Mouse (Mus musculus) liver, embryonic 12.5 days (tissue): ENCODE measurements at regions not wholly inside any gene's neighbourhood (a gene's known extent, or its start where the extent isn't known, plus 50 kb on each side); places are given as distances from the start of the nearest gene placed in this dataset.

Experiments used
- ATAC-seq: fragments of 200-750 bp; cut with Nextera tagmentation; 2 replicates; pipeline ENCODE4 v1.8.0; 2017; ENCODE audit warnings: moderate number of reproducible peaks, mild to moderate bottlenecking, moderate library complexity
- H3K27ac ChIP-seq: fragments of 300-500 bp; sonication (generic); 2 replicates; pipeline ENCODE4 v1.5.1; 2016; ENCODE audit warnings: mild to moderate bottlenecking
- H3K27me3 ChIP-seq: fragments of 300-500 bp; sonication (generic); replicated peaks from 2 replicates; pipeline ENCODE4 v1.6.1; 2016; ENCODE audit warnings: mild to moderate bottlenecking, moderate library complexity
- H3K36me3 ChIP-seq: fragments of 300-500 bp; sonication (generic); 2 replicates; pipeline ENCODE4 v1.6.1; 2016; ENCODE audit warnings: mild to moderate bottlenecking, moderate library complexity
- H3K4me1 ChIP-seq: fragments of 300-500 bp; sonication (generic); 2 replicates; pipeline ENCODE4 v1.6.1; 2016
- H3K4me2 ChIP-seq: fragments of 300-500 bp; sonication (generic); 2 replicates; pipeline ENCODE4 v1.6.1; 2016; ENCODE audit warnings: mild to moderate bottlenecking, moderate library complexity
- H3K4me3 ChIP-seq: fragments of 300-500 bp; sonication (generic); 2 replicates; pipeline ENCODE4 v1.5.1; 2016; ENCODE audit warnings: mild to moderate bottlenecking, moderate library complexity
- H3K9ac ChIP-seq: fragments of 300-500 bp; sonication (generic); 2 replicates; pipeline ENCODE4 v1.6.1; 2016; ENCODE audit warnings: mild to moderate bottlenecking, moderate library complexity
- H3K9me3 ChIP-seq: fragments of 300-500 bp; sonication (generic); replicated peaks from 2 replicates; pipeline ENCODE4 v1.6.1; 2016; ENCODE audit warnings: mild to moderate bottlenecking, moderate library complexity
- WGBS: fragments of 180-500 bp; shearing (Covaris S2); methylation state at CpG from one replicate; pipeline ENCODE4 v1.1.7; 2016; ENCODE audit not compliant: insufficient replicate concordance; 5-methylcytosine and 5-hydroxymethylcytosine counted together

GRCm38 (mm10) chr13:57232906-57233305 lies 337.1 kb upstream of the Trpc7 start:
- H3K9me3 ChIP-seq, result no peaks in the 10 kb centered on the region

GRCm38 (mm10) chr13:57231666-57232065 lies 335.9 kb upstream of the Trpc7 start:
- 28% methylated on average over 3 of the region's 3 CpGs for WGBS
- Histone ChIP-seq H3K4me2 (no peak overlapping the region), H3K4me3 (no peak overlapping the region), H3K27me3 (no peaks in the 10 kb centered on the region), H3K9me3 (no peaks in the 10 kb centered on the region), H3K4me1 (no peaks in the 10 kb centered on the region), H3K27ac (no peak overlapping the region), H3K9ac (no peak overlapping the region), H3K36me3 (no peaks in the 10 kb centered on the region)
- no peak for ATAC-seq

More at GRCm38 (mm10) chr13:57232906-57233305, 337.1 kb upstream of the Trpc7 start:
- Histone ChIP-seq H3K4me1 (no peaks in the 10 kb centered on the region), H3K4me3 (no peak overlapping the region), H3K27me3 (no peaks in the 10 kb centered on the region), H3K4me2 (no peak overlapping the region), H3K36me3 (no peaks in the 10 kb centered on the region), H3K27ac (no peak overlapping the region), H3K9ac (no peak overlapping the region)
- ATAC-seq, result no peak
- WGBS, result 60% methylated on average over 5 of the region's 5 CpGs

- H3K36me3 ChIP-seq, result no peaks in the 10 kb centered on the region
- H3K9me3 ChIP-seq, result no peaks in the 10 kb centered on the region
- H3K9ac ChIP-seq, result no peak overlapping the region
- no peak overlapping the region for H3K4me2 ChIP-seq
- 33% methylated on average over 4 of the region's 4 CpGs for WGBS
- H3K4me1 ChIP-seq, result no peaks in the 10 kb centered on the region
- ATAC-seq, result no peak
- no peak overlapping the region for H3K4me3 ChIP-seq
- H3K27ac ChIP-seq, result no peak overlapping the region
- H3K27me3 ChIP-seq, result no peaks in the 10 kb centered on the region
Measured at GRCm38 (mm10) chr13:57230253-57230652, 334.5 kb upstream of the Trpc7 start.

- H3K9ac ChIP-seq, result no peak overlapping the region
- H3K4me3 ChIP-seq, result no peak overlapping the region
- no peaks in the 10 kb centered on the region for H3K4me1 ChIP-seq
- no peak overlapping the region for H3K4me2 ChIP-seq
- no peak for ATAC-seq
- WGBS, result 71% methylated on average over 8 of the region's 8 CpGs
- H3K9me3 ChIP-seq, result no peaks in the 10 kb centered on the region
- H3K36me3 ChIP-seq, result no peaks in the 10 kb centered on the region
- no peak overlapping the region for H3K27ac ChIP-seq
- H3K27me3 ChIP-seq, result no peaks in the 10 kb centered on the region
Measured at GRCm38 (mm10) chr13:57221092-57221491, 325.3 kb upstream of the Trpc7 start.

- Histone ChIP-seq H3K4me1 (no peaks in the 10 kb centered on the region), H3K36me3 (no peaks in the 10 kb centered on the region), H3K4me3 (no peak overlapping the region), H3K4me2 (no peak overlapping the region), H3K27ac (no peak overlapping the region), H3K27me3 (no peaks in the 10 kb centered on the region), H3K9ac (no peak overlapping the region), H3K9me3 (no peaks in the 10 kb centered on the region)
- ATAC-seq, result no peak
- WGBS, result 41% methylated on average over 7 of the region's 7 CpGs
Measured at GRCm38 (mm10) chr13:57216161-57216560, 320.4 kb upstream of the Trpc7 start.

GRCm38 (mm10) chr13:57212251-57212650 lies 316.5 kb upstream of the Trpc7 start:
- 24% methylated on average over 1 of the region's 1 CpGs for WGBS
- Histone ChIP-seq H3K4me1 (no peaks in the 10 kb centered on the region), H3K27ac (no peak overlapping the region)

GRCm38 (mm10) chr13:57191195-57191594 lies 295.4 kb upstream of the Trpc7 start:
- Histone ChIP-seq H3K4me2 (no peak overlapping the region), H3K4me1 (no peaks in the 10 kb centered on the region), H3K9me3 (0 out of 2 replicates have a peak, but pooled peaks cover under 1% of the 10 kb centered on the region), H3K27ac (no peak overlapping the region), H3K4me3 (no peak overlapping the region), H3K9ac (no peak overlapping the region), H3K27me3 (no peaks in the 10 kb centered on the region), H3K36me3 (no peaks in the 10 kb centered on the region)
- 63% methylated on average over 3 of the region's 3 CpGs for WGBS
- no peak for ATAC-seq

More at GRCm38 (mm10) chr13:57212251-57212650, 316.5 kb upstream of the Trpc7 start:
- H3K4me2 ChIP-seq, result no peak overlapping the region
- H3K36me3 ChIP-seq, result no peaks in the 10 kb centered on the region
- H3K27me3 ChIP-seq, result no peaks in the 10 kb centered on the region
- H3K4me3 ChIP-seq, result no peak overlapping the region
- H3K9me3 ChIP-seq, result no peaks in the 10 kb centered on the region
- no peak for ATAC-seq
- no peak overlapping the region for H3K9ac ChIP-seq

GRCm38 (mm10) chr13:57189246-57189645 lies 293.5 kb upstream of the Trpc7 start:
- Histone ChIP-seq H3K4me1 (no peaks in the 10 kb centered on the region), H3K27me3 (no peaks in the 10 kb centered on the region), H3K36me3 (no peaks in the 10 kb centered on the region), H3K27ac (no peak overlapping the region), H3K9me3 (no peaks in the 10 kb centered on the region), H3K4me3 (no peak overlapping the region), H3K4me2 (no peak overlapping the region), H3K9ac (no peak overlapping the region)
- no peak for ATAC-seq
- WGBS, result 50% methylated on average over 3 of the region's 3 CpGs

GRCm38 (mm10) chr13:57186168-57186567 lies 290.4 kb upstream of the Trpc7 start:
- no peak overlapping the region for H3K4me3 ChIP-seq
- no peaks in the 10 kb centered on the region for H3K36me3 ChIP-seq
- H3K9ac ChIP-seq, result no peak overlapping the region
- 48% methylated on average over 2 of the region's 2 CpGs for WGBS
- H3K9me3 ChIP-seq, result no peaks in the 10 kb centered on the region
- H3K4me1 ChIP-seq, result no peaks in the 10 kb centered on the region
- H3K4me2 ChIP-seq, result no peak overlapping the region
- no peaks in the 10 kb centered on the region for H3K27me3 ChIP-seq
- ATAC-seq, result no peak
- H3K27ac ChIP-seq, result no peak overlapping the region

- Histone ChIP-seq H3K9me3 (no peaks in the 10 kb centered on the region), H3K4me1 (no peaks in the 10 kb centered on the region), H3K9ac (no peak overlapping the region), H3K4me3 (no peak overlapping the region), H3K36me3 (no peaks in the 10 kb centered on the region), H3K27ac (no peak overlapping the region), H3K27me3 (no peaks in the 10 kb centered on the region), H3K4me2 (no peak overlapping the region)
- ATAC-seq, result no peak
- 59% methylated on average over 3 of the region's 3 CpGs for WGBS
Measured at GRCm38 (mm10) chr13:57170180-57170579, 274.4 kb upstream of the Trpc7 start.

- no peak for ATAC-seq
- Histone ChIP-seq H3K27ac (no peak overlapping the region), H3K36me3 (no peaks in the 10 kb centered on the region), H3K4me2 (no peak overlapping the region), H3K9ac (no peak overlapping the region), H3K27me3 (no peaks in the 10 kb centered on the region), H3K9me3 (no peaks in the 10 kb centered on the region), H3K4me3 (no peak overlapping the region), H3K4me1 (no peaks in the 10 kb centered on the region)
- 61% methylated on average over 2 of the region's 2 CpGs for WGBS
Measured at GRCm38 (mm10) chr13:57169621-57170020, 273.8 kb upstream of the Trpc7 start.

- no peak overlapping the region for H3K9ac ChIP-seq
- ATAC-seq, result no peak
- H3K4me3 ChIP-seq, result no peak overlapping the region
- H3K9me3 ChIP-seq, result no peaks in the 10 kb centered on the region
- H3K27ac ChIP-seq, result no peak overlapping the region
- no peaks in the 10 kb centered on the region for H3K36me3 ChIP-seq
- no peak overlapping the region for H3K4me2 ChIP-seq
- H3K4me1 ChIP-seq, result no peaks in the 10 kb centered on the region
- 54% methylated on average over 2 of the region's 2 CpGs for WGBS
- no peaks in the 10 kb centered on the region for H3K27me3 ChIP-seq
Measured at GRCm38 (mm10) chr13:57165367-57165766, 269.6 kb upstream of the Trpc7 start.

- no peak overlapping the region for H3K4me3 ChIP-seq
- no peaks in the 10 kb centered on the region for H3K4me1 ChIP-seq
- no peaks in the 10 kb centered on the region for H3K9me3 ChIP-seq
- WGBS, result 65% methylated on average over 5 of the region's 5 CpGs
- H3K4me2 ChIP-seq, result no peak overlapping the region
- no peaks in the 10 kb centered on the region for H3K27me3 ChIP-seq
- H3K27ac ChIP-seq, result no peak overlapping the region
- no peaks in the 10 kb centered on the region for H3K36me3 ChIP-seq
- H3K9ac ChIP-seq, result no peak overlapping the region
- no peak for ATAC-seq
Measured at GRCm38 (mm10) chr13:57152787-57153186, 257.0 kb upstream of the Trpc7 start.
